Mouse (Mus musculus): ENCODE data around the gene Gulp1.

DNA sequence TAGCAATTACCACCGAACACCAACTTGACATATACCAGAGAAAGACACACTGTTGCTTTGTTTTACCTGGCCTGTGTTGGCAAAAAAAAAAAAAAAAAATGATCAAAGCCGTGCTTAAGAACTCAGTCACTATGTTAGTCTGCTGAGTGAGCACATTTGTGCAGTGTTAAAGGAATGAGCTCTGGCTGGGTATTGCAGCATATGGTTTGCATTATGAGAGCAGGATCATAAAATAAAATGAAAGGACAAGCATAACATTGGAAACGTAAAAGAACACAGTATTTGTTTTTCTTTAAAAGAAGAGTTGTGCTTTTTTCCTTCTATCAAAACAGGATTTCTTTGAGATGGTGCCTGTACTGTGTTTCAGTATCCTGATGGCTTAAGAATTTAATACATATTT lies 128.1 kb downstream of the Gulp1 start:
- TF ChIP-seq CTCF (IDR thresholded peaks at IDR 0.05; ENCODE audit: borderline replicate concordance, insufficient read depth, low read depth, low read length): no peak
- TF ChIP-seq POLR2A (IDR thresholded peaks at IDR 0.05; ENCODE audit: borderline replicate concordance, insufficient read depth, low read length): no peak
